Mouse (Mus musculus) lung, adult 2 months (tissue): ENCODE data around the gene Lgi1. TPM values are rescaled to one million over a fixed set of nuclear protein-coding genes. Genes with fewer than 3 reads are reported as not detected.
A peak's percentile ranks its signal among the peaks of the same experiment; 100 is the strongest.

ENCODE experiments used
- DNase-seq: peaks from one replicate; pipeline ENCODE4 v3.0.0; 2022
- H3K4me1 ChIP-seq: fragments of 200-500 bp; 2 replicates; pipeline ENCODE4 v1.6.1; 2011; ENCODE audit warnings: low read length; ENCODE audit not compliant: control insufficient read depth, insufficient read depth
- H3K4me3 ChIP-seq: fragments of 200-500 bp; replicated peaks from 2 replicates; pipeline ENCODE3; 2011; ENCODE audit warnings: low read depth, mild to moderate bottlenecking, control low read depth, low read length; ENCODE audit errors: extremely low read depth
- CTCF ChIP-seq: fragments of 200-500 bp; IDR thresholded peaks from 2 replicates; pipeline ENCODE4 v1.5.1; 2011; ENCODE audit warnings: mild to moderate bottlenecking, low read length, control low read depth; ENCODE audit not compliant: insufficient read depth
- POLR2A ChIP-seq: fragments of 200-500 bp; IDR thresholded peaks from 2 replicates; pipeline ENCODE4 v1.6.1; 2011; ENCODE audit warnings: low read depth, mild to moderate bottlenecking, control low read depth, low read length, borderline replicate concordance; ENCODE audit errors: extremely low read depth
- WGBS: fragments of 180-500 bp; shearing (Covaris S2); methylation state at CpG from one replicate; pipeline ENCODE4 v1.1.7; 2018; 5-methylcytosine and 5-hydroxymethylcytosine counted together
- polyA plus RNA-seq: library from polyadenylated mRNA; depleted of rRNA; stranded (reverse); fragments of >200 nt; gene quantifications from 2 replicates; pipeline ENCODE4 v1.2.3, GENCODE M21; 2012

Gene Lgi1
- polyA plus RNA-seq, 1 experiment, result 0.25 TPM

DNA sequence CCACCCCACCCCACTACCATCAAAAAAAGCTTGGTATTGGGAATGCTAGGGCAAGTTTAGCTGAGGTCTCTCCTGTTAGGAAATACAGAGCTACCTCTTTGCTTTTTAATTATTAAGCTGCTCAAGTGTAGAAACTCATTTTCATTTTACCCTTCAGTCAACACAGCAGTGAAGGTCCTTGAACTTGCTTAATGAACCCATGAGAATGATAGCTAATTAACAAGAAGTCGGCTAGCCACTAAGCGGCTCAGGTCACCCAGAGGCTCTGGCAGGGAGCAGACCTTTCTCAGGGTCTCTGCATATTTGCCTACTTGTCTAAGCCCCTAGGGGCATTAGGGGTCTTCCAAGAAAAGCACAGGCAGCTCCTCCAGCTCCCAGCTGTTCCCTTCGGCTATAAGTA is 75.4 kb downstream of the Lgi1 start:
- no peak for DNase-seq
- 71% methylated on average over 3 of the region's 3 CpGs for WGBS
- Histone ChIP-seq H3K4me1 (no peaks in the 10 kb centered on the region), H3K4me3 (no peak overlapping the region)
- TF ChIP-seq POLR2A (no peak), CTCF (no peak)

DNA sequence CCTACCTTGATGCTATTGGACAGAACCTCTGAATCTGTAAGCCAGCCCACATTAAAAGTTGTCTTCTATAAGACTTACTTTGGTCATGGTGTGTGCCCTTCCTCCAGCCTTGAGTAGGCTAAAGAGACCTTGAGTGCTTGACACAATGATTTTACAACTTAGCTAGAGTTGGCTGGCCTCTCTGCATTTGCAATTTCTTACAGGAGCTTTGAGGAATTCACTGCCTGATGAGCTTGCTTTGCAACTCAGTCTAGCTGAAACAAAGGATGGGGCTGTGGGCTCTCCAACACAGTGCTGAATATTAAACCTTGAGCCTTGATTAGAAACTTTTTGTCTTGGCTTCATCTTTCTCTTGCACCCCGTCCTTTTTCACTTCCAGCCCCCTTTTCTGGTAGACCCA is 78.9 kb downstream of the Lgi1 start:
- no peak overlapping the region for H3K4me3 ChIP-seq
- H3K4me1 ChIP-seq, result no peaks in the 10 kb centered on the region
- WGBS, result 53% methylated on average over 1 of the region's 1 CpGs
- DNase-seq, result no peak
- TF ChIP-seq CTCF (no peak), POLR2A (no peak)

DNA sequence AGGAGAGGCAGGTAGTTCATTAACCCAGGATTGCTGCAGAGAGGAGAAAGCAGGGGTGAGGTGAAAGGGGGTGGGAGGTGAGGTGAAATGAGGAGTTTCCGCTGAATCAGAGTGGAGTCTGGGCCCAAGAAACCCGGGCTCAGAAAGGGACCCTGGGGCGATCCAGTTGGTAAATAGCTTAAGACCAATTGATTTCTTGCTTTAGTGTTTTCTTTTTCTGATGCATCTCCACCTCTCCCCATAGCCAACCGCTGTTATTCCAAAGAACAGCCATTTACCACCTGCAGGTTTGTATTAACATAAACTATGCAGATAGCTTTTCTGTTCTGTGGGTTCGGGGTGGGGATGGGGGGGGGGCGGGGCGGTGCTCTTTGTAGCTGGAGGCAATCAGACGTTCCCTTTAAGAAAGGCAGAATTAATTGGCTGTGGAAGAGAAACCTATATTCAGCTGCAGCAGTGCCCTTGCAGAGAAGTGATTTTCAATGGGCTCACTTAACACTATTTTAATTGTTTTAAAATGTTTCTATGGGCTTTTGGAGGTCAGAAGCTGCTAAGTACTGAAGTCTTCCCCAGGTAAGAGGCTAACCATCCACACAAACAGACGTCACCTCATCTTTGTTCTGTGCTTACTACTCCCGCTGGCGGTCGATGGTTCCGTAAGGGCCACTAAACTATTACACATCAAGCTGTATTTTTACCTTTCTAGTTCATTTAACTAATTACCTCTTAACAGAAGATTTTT is 84.1 kb downstream of the Lgi1 start:
- WGBS, result 36% methylated on average over 13 of the region's 13 CpGs
- no peak for DNase-seq
- H3K4me3 ChIP-seq, result no peak overlapping the region
- H3K4me1 ChIP-seq, result no peaks in the 10 kb centered on the region
- no peak for TF ChIP-seq POLR2A
- no peak for TF ChIP-seq CTCF

DNA sequence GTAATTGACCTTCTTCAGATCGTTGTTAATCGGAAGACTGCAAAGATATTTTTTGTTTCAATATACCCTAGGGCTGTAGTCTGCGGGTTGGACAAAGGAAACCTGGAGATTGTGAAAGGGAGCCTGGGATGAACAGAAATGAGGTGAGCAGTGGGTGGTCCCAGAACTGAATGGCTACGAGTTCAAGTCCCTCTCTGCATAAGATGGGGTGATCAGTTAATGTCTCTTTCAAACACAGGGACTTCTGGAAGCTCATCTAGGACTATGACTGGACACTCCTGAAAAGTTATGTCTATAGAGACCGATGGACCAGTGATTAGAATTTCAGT is 84.6 kb downstream of the Lgi1 start:
- TF ChIP-seq POLR2A (no peak), CTCF (no peak)
- WGBS, result 78% methylated on average over 5 of the region's 5 CpGs

DNA sequence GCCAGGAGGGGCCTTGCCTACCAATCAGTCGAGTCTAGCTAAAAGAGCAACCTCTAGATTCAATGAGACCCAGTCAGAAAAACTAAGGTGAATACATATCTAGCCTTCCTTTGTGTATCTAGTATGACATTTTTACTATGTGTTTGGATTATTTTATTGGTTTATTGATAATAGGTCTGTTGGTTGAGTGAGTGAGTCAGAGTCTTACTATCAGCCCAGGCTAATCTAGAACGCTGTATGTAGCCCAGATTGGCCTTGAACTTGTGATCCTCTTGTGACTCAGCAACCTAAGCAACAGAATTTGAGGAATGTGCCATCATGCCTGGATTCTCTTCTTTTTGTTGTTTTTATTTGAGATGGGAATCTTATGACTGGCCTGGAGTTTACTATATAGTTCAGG is 86.9 kb downstream of the Lgi1 start:
- H3K4me1 ChIP-seq, result no peaks in the 10 kb centered on the region
- WGBS, result 86% methylated on average over 2 of the region's 2 CpGs
- no peak for DNase-seq
- TF ChIP-seq CTCF, result no peak
- TF ChIP-seq POLR2A, result no peak
- H3K4me3 ChIP-seq, result no peak overlapping the region

More for the DNA sequence above, 84.6 kb downstream of the Lgi1 start:
- no peak overlapping the region for H3K4me3 ChIP-seq
- DNase-seq, result no peak
- H3K4me1 ChIP-seq, result no peaks in the 10 kb centered on the region

DNA sequence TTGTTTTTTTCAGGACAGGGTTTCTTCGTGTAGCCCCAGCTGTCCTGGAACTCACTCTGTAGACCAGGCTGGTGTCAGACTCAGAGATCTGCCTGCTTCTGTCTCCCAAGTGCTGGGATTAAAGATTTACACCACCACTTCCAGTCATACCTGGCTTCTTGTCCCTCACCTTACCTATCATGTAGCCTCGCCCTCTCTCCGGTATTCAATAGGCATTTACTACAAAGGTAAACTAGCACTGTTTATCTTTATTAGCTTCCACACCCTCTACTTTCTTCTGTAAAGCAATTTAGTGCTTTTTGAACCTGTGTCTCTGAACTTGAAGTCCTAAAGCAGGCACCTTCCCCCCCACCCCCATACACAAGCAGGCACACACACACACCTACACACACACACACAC is 87.4 kb downstream of the Lgi1 start:
- no peaks in the 10 kb centered on the region for H3K4me1 ChIP-seq
- 73% methylated on average over 3 of the region's 3 CpGs for WGBS
- no peak for TF ChIP-seq POLR2A
- no peak for TF ChIP-seq CTCF

DNA sequence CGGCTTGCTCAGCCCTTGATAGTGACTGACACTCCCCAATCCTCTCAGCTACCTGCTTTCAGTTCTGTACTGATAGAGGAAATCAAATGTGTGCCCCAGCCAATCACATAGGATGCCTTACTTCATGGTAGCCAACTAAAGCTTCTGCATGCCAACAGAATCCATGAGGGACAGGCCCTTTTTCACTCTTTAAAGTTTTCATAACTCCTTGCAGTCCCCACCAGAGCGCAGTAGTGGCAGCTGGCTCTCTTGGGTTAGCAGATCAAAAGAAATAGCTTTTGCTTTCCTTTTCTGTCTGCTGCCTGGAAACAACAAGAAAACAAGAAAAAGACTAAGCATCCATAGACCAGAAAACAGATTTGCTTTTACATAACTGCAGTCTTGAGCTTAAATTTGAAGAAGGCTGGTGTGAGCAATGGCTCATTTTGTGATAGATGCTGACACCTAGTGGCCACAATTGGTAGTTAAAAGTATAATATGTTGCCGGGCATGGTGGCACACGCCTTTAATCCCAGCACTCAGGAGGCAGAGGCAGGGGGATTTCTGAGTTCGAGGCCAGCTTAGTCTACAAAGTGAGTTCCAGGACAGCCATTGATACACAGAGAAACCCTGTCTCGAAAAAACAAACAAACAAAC is 88.3 kb downstream of the Lgi1 start:
- TF ChIP-seq CTCF, result 0 out of 2 replicates have a peak, but pooled peaks have one; percentile 1
- TF ChIP-seq POLR2A, result no peak
- whole genome bisulfite sequencing, result 29% methylated on average over 6 of the region's 6 CpGs
- no peak overlapping the region for H3K4me3 ChIP-seq
- DNase-seq, result no peak
- no peaks in the 10 kb centered on the region for H3K4me1 ChIP-seq

More for the DNA sequence above, 87.4 kb downstream of the Lgi1 start:
- no peak overlapping the region for H3K4me3 ChIP-seq
- DNase-seq, result no peak

DNA sequence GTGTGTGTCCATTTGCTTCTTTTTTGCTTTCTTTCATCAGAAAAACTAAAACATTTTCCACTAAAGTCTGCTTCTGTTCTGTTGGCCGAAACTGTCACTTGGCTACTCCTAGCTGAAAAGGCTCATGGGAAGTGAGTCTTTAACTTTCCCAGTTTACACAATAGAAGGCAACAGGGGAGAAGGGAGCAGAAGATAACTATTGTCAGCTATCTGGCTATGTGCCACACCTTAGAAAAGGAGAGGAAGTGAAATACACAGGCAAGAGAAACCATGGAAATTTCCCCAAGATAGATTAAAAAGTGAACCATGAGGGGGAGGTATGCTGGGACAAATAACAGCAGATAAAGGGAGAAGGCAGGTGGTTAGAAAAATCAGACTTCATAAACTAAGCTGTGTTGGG is 89.9 kb downstream of the Lgi1 start:
- no peak for TF ChIP-seq CTCF
- no peak for TF ChIP-seq POLR2A

DNA sequence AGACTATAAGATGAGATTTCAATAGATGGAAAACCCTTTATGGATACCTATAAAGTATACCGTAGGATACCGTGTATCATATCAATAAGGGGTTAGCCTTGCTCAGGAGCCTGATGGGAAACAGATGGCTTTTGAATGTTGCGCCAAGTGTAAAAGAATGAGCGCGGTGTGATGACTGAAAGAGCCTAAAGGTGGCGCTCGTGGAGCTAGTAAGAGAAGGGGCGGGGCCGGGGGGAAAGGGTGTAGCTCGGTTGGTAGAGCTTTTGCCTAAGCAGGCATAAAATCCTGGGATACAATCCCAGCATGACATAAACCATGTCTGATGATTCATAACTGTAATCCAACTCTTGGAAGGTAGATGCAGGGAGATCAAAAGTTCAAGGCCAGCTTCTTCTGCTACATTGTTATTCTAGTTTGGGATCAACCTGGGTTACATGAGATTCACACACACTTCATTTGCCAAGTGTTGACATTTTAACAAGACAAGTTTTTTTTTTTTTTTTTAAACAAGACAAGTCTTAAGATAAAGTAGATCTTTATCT is 90.6 kb downstream of the Lgi1 start:
- Histone ChIP-seq H3K4me1 (no peaks in the 10 kb centered on the region), H3K4me3 (no peak overlapping the region)
- TF ChIP-seq CTCF (no peak), POLR2A (no peak)
- WGBS, result 49% methylated on average over 10 of the region's 10 CpGs
- DNase-seq, result no peak

More for the DNA sequence above, 89.9 kb downstream of the Lgi1 start:
- 54% methylated on average over 1 of the region's 1 CpGs for WGBS
- Histone ChIP-seq H3K4me3 (no peak overlapping the region), H3K4me1 (no peaks in the 10 kb centered on the region)
- DNase-seq, result no peak
